Mouse (Mus musculus) midbrain, embryonic 12.5 days (tissue): Measurements from ENCODE around the gene Sptbn2. TPM values are rescaled to one million over a fixed set of nuclear protein-coding genes. Genes with fewer than 3 reads are reported as not detected.

Source experiments
- ATAC-seq: fragments of 200-750 bp; cut with Nextera tagmentation; 2 replicates; pipeline ENCODE4 v1.8.0; 2017; ENCODE audit warnings: low read depth, moderate TSS enrichment, moderate library complexity; ENCODE audit not compliant: low FRiP score
- H3K27ac ChIP-seq: fragments of 300-500 bp; sonication (generic); replicated peaks from 2 replicates; pipeline ENCODE4 v1.5.1; 2016; ENCODE audit warnings: mild to moderate bottlenecking
- H3K27me3 ChIP-seq: fragments of 300-500 bp; sonication (generic); 2 replicates; pipeline ENCODE4 v1.6.1; 2016; ENCODE audit warnings: mild to moderate bottlenecking
- H3K36me3 ChIP-seq: fragments of 300-500 bp; sonication (generic); 2 replicates; pipeline ENCODE4 v1.6.1; 2016
- H3K4me1 ChIP-seq: fragments of 300-500 bp; sonication (generic); 2 replicates; pipeline ENCODE4 v1.6.1; 2016
- H3K4me2 ChIP-seq: fragments of 300-500 bp; sonication (generic); replicated peaks from 2 replicates; pipeline ENCODE4 v1.6.1; 2016; ENCODE audit warnings: mild to moderate bottlenecking, moderate library complexity
- H3K4me3 ChIP-seq: fragments of 300-500 bp; sonication (generic); 2 replicates; pipeline ENCODE4 v1.5.1; 2016; ENCODE audit warnings: mild to moderate bottlenecking
- H3K9ac ChIP-seq: fragments of 300-500 bp; sonication (generic); replicated peaks from 2 replicates; pipeline ENCODE4 v1.6.1; 2016; ENCODE audit warnings: mild to moderate bottlenecking, moderate library complexity
- H3K9me3 ChIP-seq: fragments of 300-500 bp; sonication (generic); 2 replicates; pipeline ENCODE4 v1.6.1; 2016; ENCODE audit warnings: mild to moderate bottlenecking
- WGBS: fragments of 180-500 bp; shearing (Covaris S2); methylation state at CpG from one replicate; pipeline ENCODE4 v1.1.7; 2016; 5-methylcytosine and 5-hydroxymethylcytosine counted together
- polyA plus RNA-seq: library from polyadenylated mRNA; unstranded; fragments of >200 nt; fragmentation: Nextera tagmentation; extraction: Ambion mirVana; gene quantifications from 2 replicates; pipeline ENCODE4 v1.2.1, GENCODE M21; 2016

Sptbn2 gene
- polyA plus RNA-seq, 1 experiment from 2014 or later, result 32.1 TPM

GRCm38 (mm10) chr19:4708765-4709164 lies 2.2 kb upstream of the Sptbn2 start:
- Histone ChIP-seq H3K4me2 (no peak overlapping the region), H3K9me3 (no peaks in the 10 kb centered on the region), H3K27ac (no peak overlapping the region), H3K36me3 (no peaks in the 10 kb centered on the region), H3K4me3 (no peak overlapping the region), H3K27me3 (peaks cover 36% of the 10 kb centered on the region), H3K9ac (no peak overlapping the region), H3K4me1 (peaks cover 20% of the 10 kb centered on the region)
- no peak for ATAC-seq
- 83% methylated on average over 10 of the region's 10 CpGs for WGBS

GRCm38 (mm10) chr19:4711601-4712155 lies 711 bp downstream of the Sptbn2 start:
- Histone ChIP-seq H3K27ac (peak overlapping the region; percentile 93), H3K36me3 (no peaks in the 10 kb centered on the region), H3K4me1 (peaks cover 33% of the 10 kb centered on the region), H3K27me3 (peaks cover 33% of the 10 kb centered on the region), H3K9ac (peak overlapping the region; percentile 86), H3K4me3 (peak overlapping the region; percentile 71), H3K4me2 (peak overlapping the region; percentile 74), H3K9me3 (no peaks in the 10 kb centered on the region)
- peak; percentile 83 for ATAC-seq
- WGBS, result under 1% methylated on average over 26 of the region's 65 CpGs

GRCm38 (mm10) chr19:4712156-4712780 lies 1.3 kb downstream of the Sptbn2 start:
- Histone ChIP-seq H3K9ac (peak overlapping the region; percentile 86), H3K27me3 (peaks cover 33% of the 10 kb centered on the region), H3K36me3 (peaks cover 3% of the 10 kb centered on the region; the same call in 1 of the 2 replicates), H3K4me2 (peak overlapping the region; percentile 74), H3K9me3 (no peaks in the 10 kb centered on the region), H3K27ac (peak overlapping the region; percentile 93), H3K4me1 (peaks cover 33% of the 10 kb centered on the region), H3K4me3 (peak overlapping the region; percentile 71)
- peak; percentile 67 for ATAC-seq
- under 1% methylated on average over 53 of the region's 60 CpGs for WGBS

GRCm38 (mm10) chr19:4712781-4713526 lies 2.0 kb downstream of the Sptbn2 start:
- Histone ChIP-seq H3K4me1 (peaks cover 33% of the 10 kb centered on the region), H3K4me2 (peak overlapping the region; percentile 74), H3K27me3 (peaks cover 30% of the 10 kb centered on the region), H3K4me3 (peak overlapping the region; percentile 71), H3K9me3 (no peaks in the 10 kb centered on the region), H3K9ac (peak overlapping the region; percentile 86), H3K27ac (peak overlapping the region; percentile 93), H3K36me3 (peaks cover 3% of the 10 kb centered on the region; the same call in 1 of the 2 replicates)
- 30% methylated on average over 13 of the region's 13 CpGs for WGBS
- ATAC-seq, result no peak

GRCm38 (mm10) chr19:4713886-4714285 lies 2.9 kb downstream of the Sptbn2 start:
- H3K9ac ChIP-seq, result peak overlapping the region; percentile 86; the same call in 1 of the 2 replicates
- peak overlapping the region; percentile 74 for H3K4me2 ChIP-seq
- peak overlapping the region; percentile 71 for H3K4me3 ChIP-seq
- WGBS, result 55% methylated on average over 3 of the region's 3 CpGs
- peaks cover 40% of the 10 kb centered on the region for H3K4me1 ChIP-seq
- no peaks in the 10 kb centered on the region for H3K9me3 ChIP-seq
- peaks cover 3% of the 10 kb centered on the region; the same call in 1 of the 2 replicates for H3K36me3 ChIP-seq
- H3K27me3 ChIP-seq, result peaks cover 27% of the 10 kb centered on the region
- no peak overlapping the region for H3K27ac ChIP-seq
- ATAC-seq, result no peak

- H3K27ac ChIP-seq, result no peak overlapping the region
- WGBS, result 97% methylated on average over 14 of the region's 14 CpGs
- ATAC-seq, result no peak
- peaks cover 24% of the 10 kb centered on the region for H3K27me3 ChIP-seq
- H3K4me3 ChIP-seq, result no peak overlapping the region
- H3K4me2 ChIP-seq, result no peak overlapping the region
- H3K9ac ChIP-seq, result no peak overlapping the region
- H3K36me3 ChIP-seq, result peaks cover 27% of the 10 kb centered on the region
- H3K4me1 ChIP-seq, result peaks cover 50% of the 10 kb centered on the region
- H3K9me3 ChIP-seq, result no peaks in the 10 kb centered on the region
Observed at GRCm38 (mm10) chr19:4716756-4717155, 5.8 kb downstream of the Sptbn2 start.

GRCm38 (mm10) chr19:4717281-4717680 lies 6.3 kb downstream of the Sptbn2 start:
- H3K9ac ChIP-seq, result no peak overlapping the region
- peaks cover 24% of the 10 kb centered on the region for H3K27me3 ChIP-seq
- H3K4me2 ChIP-seq, result no peak overlapping the region
- H3K4me3 ChIP-seq, result no peak overlapping the region
- no peak overlapping the region for H3K27ac ChIP-seq
- no peaks in the 10 kb centered on the region for H3K9me3 ChIP-seq
- peaks cover 31% of the 10 kb centered on the region for H3K36me3 ChIP-seq
- H3K4me1 ChIP-seq, result peaks cover 50% of the 10 kb centered on the region
- ATAC-seq, result no peak
- WGBS, result 99% methylated on average over 2 of the region's 2 CpGs

GRCm38 (mm10) chr19:4718716-4719115 lies 7.7 kb downstream of the Sptbn2 start:
- peaks cover 31% of the 10 kb centered on the region for H3K36me3 ChIP-seq
- H3K9me3 ChIP-seq, result no peaks in the 10 kb centered on the region
- ATAC-seq, result no peak
- no peak overlapping the region for H3K4me2 ChIP-seq
- no peak overlapping the region for H3K9ac ChIP-seq
- no peak overlapping the region for H3K4me3 ChIP-seq
- H3K27me3 ChIP-seq, result peaks cover 14% of the 10 kb centered on the region
- WGBS, result 26% methylated on average over 9 of the region's 12 CpGs
- peaks cover 37% of the 10 kb centered on the region for H3K4me1 ChIP-seq
- no peak overlapping the region for H3K27ac ChIP-seq

- Histone ChIP-seq H3K4me2 (no peak overlapping the region), H3K36me3 (peaks cover 37% of the 10 kb centered on the region), H3K27me3 (peaks cover 8% of the 10 kb centered on the region), H3K4me1 (peaks cover 31% of the 10 kb centered on the region), H3K27ac (no peak overlapping the region), H3K4me3 (no peak overlapping the region), H3K9ac (no peak overlapping the region), H3K9me3 (no peaks in the 10 kb centered on the region)
- 22% methylated on average over 5 of the region's 5 CpGs for WGBS
- no peak for ATAC-seq
Observed at GRCm38 (mm10) chr19:4719351-4719764, 8.4 kb downstream of the Sptbn2 start.

- ATAC-seq, result no peak
- 82% methylated on average over 15 of the region's 15 CpGs for WGBS
- Histone ChIP-seq H3K27ac (no peak overlapping the region), H3K36me3 (peaks cover 43% of the 10 kb centered on the region), H3K4me3 (no peak overlapping the region), H3K4me2 (no peak overlapping the region), H3K27me3 (peaks cover 5% of the 10 kb centered on the region; the same call in 1 of the 2 replicates), H3K9ac (no peak overlapping the region), H3K4me1 (peaks cover 23% of the 10 kb centered on the region), H3K9me3 (no peaks in the 10 kb centered on the region)
Observed at GRCm38 (mm10) chr19:4720112-4720511, 9.1 kb downstream of the Sptbn2 start.

GRCm38 (mm10) chr19:4720671-4721244 lies 9.8 kb downstream of the Sptbn2 start:
- Histone ChIP-seq H3K4me3 (no peak overlapping the region), H3K36me3 (peaks cover 48% of the 10 kb centered on the region), H3K4me2 (no peak overlapping the region), H3K27ac (no peak overlapping the region), H3K4me1 (peaks cover 23% of the 10 kb centered on the region; the same call in 1 of the 2 replicates), H3K9me3 (no peaks in the 10 kb centered on the region), H3K9ac (no peak overlapping the region; the same call in 1 of the 2 replicates), H3K27me3 (peaks cover 5% of the 10 kb centered on the region; the same call in 1 of the 2 replicates)
- ATAC-seq, result no peak
- 17% methylated on average over 11 of the region's 11 CpGs for WGBS

- WGBS, result 93% methylated on average over 9 of the region's 9 CpGs
- no peak for ATAC-seq
- no peak overlapping the region for H3K27ac ChIP-seq
- H3K4me1 ChIP-seq, result no peaks in the 10 kb centered on the region
- H3K9me3 ChIP-seq, result no peaks in the 10 kb centered on the region
- H3K9ac ChIP-seq, result no peak overlapping the region
- H3K36me3 ChIP-seq, result peaks cover 90% of the 10 kb centered on the region
- no peak overlapping the region for H3K4me3 ChIP-seq
- no peak overlapping the region for H3K4me2 ChIP-seq
- H3K27me3 ChIP-seq, result no peaks in the 10 kb centered on the region
Observed at GRCm38 (mm10) chr19:4729186-4729585, 18.2 kb downstream of the Sptbn2 start.
